ENCODE assay signal across 32 mouse cellular contexts in the genomic region with DNA sequence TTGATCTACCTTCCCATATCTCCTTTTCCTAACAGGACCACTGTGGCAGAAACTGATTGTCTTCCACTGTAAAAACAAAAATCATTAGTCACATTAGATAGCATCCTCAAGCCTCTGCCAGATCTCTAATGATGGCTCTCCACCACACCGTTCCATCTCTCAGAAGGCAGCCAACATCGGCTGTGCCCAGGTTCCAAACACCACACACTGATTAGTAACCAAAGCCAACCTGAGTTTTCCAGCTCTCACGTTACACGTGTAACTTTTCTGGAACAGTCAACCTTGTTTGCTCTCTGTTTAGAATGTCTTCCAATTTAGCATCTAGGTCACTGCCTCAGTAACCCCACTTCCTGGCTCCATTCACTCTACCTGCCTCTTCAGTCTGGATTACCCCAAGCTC. TPM values are rescaled to one million over a fixed set of nuclear protein-coding genes. Genes with fewer than 3 reads are reported as not detected.
"Had no signal": no experiment of that assay in that cellular context is flagged by ENCODE, and none has a peak within 500 bp of the region (broad histone marks: within the 10 kb centered on the region; RNA-seq: fewer than 3 reads in every experiment).

No protein-coding gene starts in this region.

- H3K4me3 ChIP-seq: limb, embryonic 10.5 days; limb, embryonic 12.5 days; limb, embryonic 13.5 days; limb, embryonic 15.5 days; liver, embryonic 12.5 days; liver, embryonic 13.5 days; liver, embryonic 15.5 days; lung, embryonic 15.5 days; megakaryocyte, embryonic 14.5 days; midbrain, embryonic 10.5 days; midbrain, embryonic 12.5 days; midbrain, embryonic 13.5 days; midbrain, embryonic 15.5 days; myocyte; neural tube, embryonic 12.5 days had no signal

- H3K27ac ChIP-seq: limb, embryonic 10.5 days; limb, embryonic 12.5 days; limb, embryonic 13.5 days; limb, embryonic 15.5 days; liver, embryonic 12.5 days; liver, embryonic 13.5 days; liver, embryonic 14.5 days; liver, embryonic 15.5 days; lung, embryonic 15.5 days; macrophage; midbrain, embryonic 10.5 days; midbrain, embryonic 12.5 days; midbrain, embryonic 13.5 days; midbrain, embryonic 15.5 days; neural tube, embryonic 12.5 days had no signal

- DNase-seq: left cerebral cortex, postnatal 4 days; liver; liver, embryonic 13.5 days; liver, postnatal 0 days; lung, adult 18-20 months; lung, adult 2 months; lung, embryonic 14.5 days; lung, postnatal 10 days; lung, postnatal 14 days; lung, postnatal 36 days; lung, postnatal 4 days; midbrain, embryonic 14.5 days had no signal

RNA-seq across cellular contexts. Expression of a gene that starts 51.0 kb away (rescaled TPM):
- total RNA-seq: megakaryocyte progenitor cell, adult 5-6 weeks; megakaryocyte, adult 5-6 weeks; megakaryocyte-erythroid progenitor cell, adult 5-6 weeks; monocyte, adult 5-6 weeks had no signal
